Mouse (Mus musculus) urinary bladder, postnatal 25 days (tissue): ENCODE data around the gene Hoxb9.

Experiments used
- DNase-seq: peaks from one replicate; pipeline ENCODE4 v3.0.0; 2022; ENCODE audit warnings: low spot score

Gene Hoxb9

GRCm38 (mm10) chr11:96270996-96271540 lies at the start of gene Hoxb9:
Hoxb9 (plus strand) TSS chr11:96271457.
- no peak for DNase-seq

GRCm38 (mm10) chr11:96223813-96224212 lies 47.4 kb upstream of the Hoxb9 start:
- DNase-seq, result no peak

- DNase-seq, result no peak
Measured at GRCm38 (mm10) chr11:96227676-96228075, 43.6 kb upstream of the Hoxb9 start.

GRCm38 (mm10) chr11:96234906-96235305 lies 36.4 kb upstream of the Hoxb9 start:
- peak; percentile 49 for DNase-seq

- peak; percentile 48 for DNase-seq
Measured at GRCm38 (mm10) chr11:96240211-96240610, 31.0 kb upstream of the Hoxb9 start.

GRCm38 (mm10) chr11:96250901-96251300 lies 20.4 kb upstream of the Hoxb9 start:
- DNase-seq, result no peak

GRCm38 (mm10) chr11:96251480-96252031 lies 19.7 kb upstream of the Hoxb9 start:
- DNase-seq, result no peak

- no peak for DNase-seq
Measured at GRCm38 (mm10) chr11:96252541-96253120, 18.6 kb upstream of the Hoxb9 start.

- no peak for DNase-seq
Measured at GRCm38 (mm10) chr11:96254221-96254620, 17.0 kb upstream of the Hoxb9 start.

GRCm38 (mm10) chr11:96255111-96255995 lies 15.9 kb upstream of the Hoxb9 start:
- no peak for DNase-seq

- DNase-seq, result no peak
Measured at GRCm38 (mm10) chr11:96255996-96256445, 15.2 kb upstream of the Hoxb9 start.

- no peak for DNase-seq
Measured at GRCm38 (mm10) chr11:96257141-96257540, 14.1 kb upstream of the Hoxb9 start.

GRCm38 (mm10) chr11:96259038-96259437 lies 12.2 kb upstream of the Hoxb9 start:
- no peak for DNase-seq

- DNase-seq, result no peak
Measured at GRCm38 (mm10) chr11:96259511-96259910, 11.7 kb upstream of the Hoxb9 start.

GRCm38 (mm10) chr11:96260310-96260970 lies 10.8 kb upstream of the Hoxb9 start:
- DNase-seq, result no peak

GRCm38 (mm10) chr11:96261323-96261890 lies 9.8 kb upstream of the Hoxb9 start:
- DNase-seq, result peak; percentile 72

- no peak for DNase-seq
Measured at GRCm38 (mm10) chr11:96262262-96262830, 8.9 kb upstream of the Hoxb9 start.

GRCm38 (mm10) chr11:96263636-96264389 lies 7.4 kb upstream of the Hoxb9 start:
- DNase-seq, result no peak

GRCm38 (mm10) chr11:96264390-96265020 lies 6.8 kb upstream of the Hoxb9 start:
- DNase-seq, result no peak

- DNase-seq, result no peak
Measured at GRCm38 (mm10) chr11:96265954-96266353, 5.3 kb upstream of the Hoxb9 start.
